In the genomic region with DNA sequence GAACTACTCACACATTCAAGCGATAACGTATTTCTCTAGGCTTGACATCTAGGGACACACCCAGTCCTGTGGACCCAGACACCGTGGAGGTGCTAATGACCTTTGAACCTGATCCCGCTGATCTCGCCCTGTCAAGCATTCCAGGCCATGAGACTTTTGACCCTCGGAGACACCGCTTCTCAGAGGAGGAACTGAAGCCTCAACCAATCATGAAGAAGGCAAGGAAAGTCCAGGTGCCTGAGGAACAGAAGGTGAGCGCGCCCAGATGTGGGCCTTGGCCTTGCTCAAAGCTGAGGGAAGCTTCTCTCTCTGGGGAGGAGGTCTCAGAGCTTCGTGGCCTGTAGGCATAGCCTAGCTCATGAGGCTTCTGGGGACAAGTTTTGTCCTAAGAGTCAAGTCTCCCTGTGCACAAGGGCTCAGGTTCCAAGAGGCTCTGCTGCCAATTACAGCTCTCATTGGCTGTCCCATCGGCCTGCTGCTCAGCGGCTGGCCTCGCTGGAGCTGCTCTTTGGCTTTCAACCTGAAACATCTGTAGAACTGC, we compare ENCODE assay signal across 8 mouse cellular contexts. TPM values are rescaled to one million over a fixed set of nuclear protein-coding genes. Genes with fewer than 3 reads are reported as not detected.
DNase-seq lines count a peak whose midpoint lies in the region; ATAC-seq and TF ChIP-seq lines count a peak whose summit lies in the region.

No protein-coding gene starts in this region.

- peaks cover 38% of the 10 kb centered on the region for H3K36me3 ChIP-seq in heart, embryonic 13.5 days
- H3K36me3 ChIP-seq in kidney, postnatal 0 days (ENCODE audit: insufficient read depth, low read length) = peaks cover 35% of the 10 kb centered on the region
- peaks cover 31% of the 10 kb centered on the region for H3K36me3 ChIP-seq in midbrain, postnatal 0 days (ENCODE audit: insufficient read depth, low read length)

- H3K4me1 ChIP-seq in heart, embryonic 13.5 days = peaks cover 52% of the 10 kb centered on the region
- H3K4me1 ChIP-seq in kidney, postnatal 0 days (replicated peaks; ENCODE audit: insufficient read depth, low read length) = peaks cover 18% of the 10 kb centered on the region
- peaks cover 26% of the 10 kb centered on the region for H3K4me1 ChIP-seq in midbrain, postnatal 0 days (ENCODE audit: insufficient read depth, low read length)

- peak overlapping the region; percentile 99 for H3K4me2 ChIP-seq in heart, embryonic 13.5 days
- peak overlapping the region; percentile 93 for H3K4me2 ChIP-seq in kidney, postnatal 0 days (ENCODE audit: low read length)
- H3K4me2 ChIP-seq in midbrain, postnatal 0 days (ENCODE audit: low read depth, low read length, poor library complexity, severe bottlenecking) = peak overlapping the region; percentile 81

- TF ChIP-seq CTCF in kidney, postnatal 0 days (IDR thresholded peaks at IDR 0.05; ENCODE audit: low read depth) = no peak
- no peak for TF ChIP-seq CTCF in midbrain, postnatal 0 days (IDR thresholded peaks at IDR 0.05)

- H3K27ac ChIP-seq in heart, embryonic 13.5 days (replicated peaks) = 0 out of 2 replicates have a peak overlapping the region, but pooled peaks have one; percentile 92
- H3K27ac ChIP-seq in kidney, postnatal 0 days = peak overlapping the region; percentile 85
- peak overlapping the region; percentile 65; the same call in 1 of the 2 replicates for H3K27ac ChIP-seq in midbrain, postnatal 0 days (ENCODE audit: low read depth, low read length)

- no peaks in the 10 kb centered on the region for H3K27me3 ChIP-seq in heart, embryonic 13.5 days (replicated peaks)
- H3K27me3 ChIP-seq in kidney, postnatal 0 days (ENCODE audit: insufficient read depth, low read length) = no peaks in the 10 kb centered on the region
- H3K27me3 ChIP-seq in midbrain, postnatal 0 days (ENCODE audit: insufficient read depth, low read length) = no peaks in the 10 kb centered on the region

- peak overlapping the region; percentile 82 for H3K4me3 ChIP-seq in heart, embryonic 13.5 days
- H3K4me3 ChIP-seq in kidney, postnatal 0 days (replicated peaks; ENCODE audit: low read depth, low read length) = 0 out of 2 replicates have a peak overlapping the region, but pooled peaks have one; percentile 17
- H3K4me3 ChIP-seq in midbrain, postnatal 0 days (ENCODE audit: low read depth, low read length) = peak overlapping the region; percentile 61; the same call in 1 of the 2 replicates

- 43% methylated on average over 13 of the region's 13 CpGs for WGBS in heart, embryonic 13.5 days
- WGBS in kidney, postnatal 0 days = 24% methylated on average over 13 of the region's 13 CpGs
- WGBS in midbrain, postnatal 0 days = 47% methylated on average over 13 of the region's 13 CpGs

- intact Hi-C loops in heart, postnatal 25 days (cut with DNase I) = no loop called here

- ATAC-seq in heart, embryonic 13.5 days (ENCODE audit: extremely low read depth, insufficient number of reproducible peaks, low FRiP score, low TSS enrichment) = no peak
- no peak for ATAC-seq in kidney, postnatal 0 days (replicated peaks; ENCODE audit: low FRiP score, low read depth)
- no peak for ATAC-seq in midbrain, postnatal 0 days (ENCODE audit: low FRiP score)

- peak; percentile 97 for DNase-seq in heart, adult 11 months
- no peak for DNase-seq in heart, postnatal 25 days (ENCODE audit: low spot score)
- DNase-seq in cerebellum, postnatal 14 days = peak; percentile 43 to 45
- no peak for DNase-seq in kidney, postnatal 0 days (ENCODE audit: low spot score)
- no peak for DNase-seq in midbrain, postnatal 0 days (ENCODE audit: low spot score)
- no peak for DNase-seq in left cerebral cortex, adult 11 months (ENCODE audit: low spot score)
- DNase-seq in ovary, postnatal 36 days (ENCODE audit: low spot score) = no peak

- H3K9me3 ChIP-seq in heart, embryonic 13.5 days = no peaks in the 10 kb centered on the region
- no peaks in the 10 kb centered on the region for H3K9me3 ChIP-seq in kidney, postnatal 0 days (replicated peaks; ENCODE audit: low read length)
- no peaks in the 10 kb centered on the region for H3K9me3 ChIP-seq in midbrain, postnatal 0 days (ENCODE audit: low read length)

- H3K9ac ChIP-seq in heart, embryonic 13.5 days = peak overlapping the region; percentile 60
- H3K9ac ChIP-seq in kidney, postnatal 0 days (ENCODE audit: low read depth, low read length) = no peak overlapping the region
- 0 out of 2 replicates have a peak overlapping the region, but pooled peaks have one; percentile 8 for H3K9ac ChIP-seq in midbrain, postnatal 0 days (replicated peaks; ENCODE audit: low read length, poor library complexity, severe bottlenecking)

RNA-seq across cellular contexts. Expression of a gene that starts 3.4 kb away (rescaled TPM):
- total RNA-seq in heart, postnatal 25 days (2021) = 100 to 1,000 TPM in 1 of 2 experiments, 10 to 100 TPM in 1; 13.6 to 153 TPM
- 2.2 and 3.5 TPM in 2 replicates for polyA plus RNA-seq in heart, embryonic 13.5 days (2015; fragmentation: Nextera tagmentation; extraction: Ambion mirVana)
- 8.4 and 8.6 TPM in 2 replicates for polyA plus RNA-seq in kidney, postnatal 0 days (2015; fragmentation: Nextera tagmentation; extraction: Ambion mirVana)
- 8.4 and 9.6 TPM in 2 replicates for total RNA-seq in midbrain, postnatal 0 days (2014; rRNA removed)
- 4.6 and 4.8 TPM in 2 replicates for polyA plus RNA-seq in midbrain, postnatal 0 days (2015; fragmentation: Nextera tagmentation; extraction: Ambion mirVana)

RNA-seq across cellular contexts. Expression of a gene that starts 7.0 kb away (rescaled TPM):
- 100 to 1,000 TPM; 507 to 553 TPM for total RNA-seq in heart, postnatal 25 days (2021)
- 630 and 695 TPM in 2 replicates for polyA plus RNA-seq in heart, embryonic 13.5 days (2015; fragmentation: Nextera tagmentation; extraction: Ambion mirVana)
- 1,049 and 1,142 TPM in 2 replicates for polyA plus RNA-seq in kidney, postnatal 0 days (2015; fragmentation: Nextera tagmentation; extraction: Ambion mirVana)
- total RNA-seq in midbrain, postnatal 0 days (2014; rRNA removed) = 801 and 989 TPM in 2 replicates
- polyA plus RNA-seq in midbrain, postnatal 0 days (2015; fragmentation: Nextera tagmentation; extraction: Ambion mirVana) = 473 and 492 TPM in 2 replicates

RNA-seq across cellular contexts. Expression of a gene that starts 8.6 kb away (rescaled TPM):
- 1 to 10 TPM; 2.5 to 3.8 TPM for total RNA-seq in heart, postnatal 25 days (2021)
- 5.4 and 6.0 TPM in 2 replicates for polyA plus RNA-seq in heart, embryonic 13.5 days (2015; fragmentation: Nextera tagmentation; extraction: Ambion mirVana)
- 7.5 and 8.9 TPM in 2 replicates for polyA plus RNA-seq in kidney, postnatal 0 days (2015; fragmentation: Nextera tagmentation; extraction: Ambion mirVana)
- total RNA-seq in midbrain, postnatal 0 days (2014; rRNA removed) = 118 and 130 TPM in 2 replicates
- 107 and 114 TPM in 2 replicates for polyA plus RNA-seq in midbrain, postnatal 0 days (2015; fragmentation: Nextera tagmentation; extraction: Ambion mirVana)

RNA-seq across cellular contexts. Expression of a gene that starts 9.5 kb away (rescaled TPM):
- total RNA-seq in heart, postnatal 25 days (2021) = 10 to 100 TPM; 15.8 to 16.7 TPM
- polyA plus RNA-seq in heart, embryonic 13.5 days (2015; fragmentation: Nextera tagmentation; extraction: Ambion mirVana) = 16.7 and 17.5 TPM in 2 replicates
- polyA plus RNA-seq in kidney, postnatal 0 days (2015; fragmentation: Nextera tagmentation; extraction: Ambion mirVana) = 20.8 and 22.3 TPM in 2 replicates
- total RNA-seq in midbrain, postnatal 0 days (2014; rRNA removed) = 22.4 and 23.5 TPM in 2 replicates
- polyA plus RNA-seq in midbrain, postnatal 0 days (2015; fragmentation: Nextera tagmentation; extraction: Ambion mirVana) = 15.8 and 18.1 TPM in 2 replicates

RNA-seq across cellular contexts. Expression of a gene that starts 12.7 kb away (rescaled TPM):
- under 1 TPM; 0.20 to 0.34 TPM for total RNA-seq in heart, postnatal 25 days (2021)
- polyA plus RNA-seq in heart, embryonic 13.5 days (2015; fragmentation: Nextera tagmentation; extraction: Ambion mirVana) = 0.20 and 0.31 TPM in 2 replicates
- 0.23 and 0.28 TPM in 2 replicates for polyA plus RNA-seq in kidney, postnatal 0 days (2015; fragmentation: Nextera tagmentation; extraction: Ambion mirVana)
- total RNA-seq in midbrain, postnatal 0 days (2014; rRNA removed) = 0.14 TPM in 1 of 2 replicates, not detected in the other
- polyA plus RNA-seq in midbrain, postnatal 0 days (2015; fragmentation: Nextera tagmentation; extraction: Ambion mirVana) = 0.16 and 0.25 TPM in 2 replicates

Comparison
In these comparisons a context has a peak if more than half of its experiments do, and no peak if none do; other contexts are left out.
1. DNase-seq: peak in heart, adult 11 months (single experiment) and cerebellum, postnatal 14 days (2 of 2); none in heart, postnatal 25 days (single experiment), kidney, postnatal 0 days (single experiment), midbrain, postnatal 0 days (single experiment), left cerebral cortex, adult 11 months (single experiment) and ovary, postnatal 36 days (single experiment).
2. H3K4me3 ChIP-seq: peak in every context shown above with its lines; median percentile 82 in heart, embryonic 13.5 days; 61 in midbrain, postnatal 0 days; 17 in kidney, postnatal 0 days.
3. RNA of a gene that starts 8.6 kb away (polyA plus RNA-seq): 107 to 114 TPM in midbrain, postnatal 0 days; 7.5 to 8.9 TPM in kidney, postnatal 0 days and 5.4 to 6.0 TPM in heart, embryonic 13.5 days; every median in the first group is over 10 times any median in the second.
4. Peak in every context shown above with its lines, with median percentiles within 50 percentile points of each other: H3K27ac ChIP-seq and H3K4me2 ChIP-seq.